Mouse (Mus musculus): ENCODE results near the gene Rheb. TPM values are rescaled to one million over a fixed set of nuclear protein-coding genes. Genes with fewer than 3 reads are reported as not detected.
"Not testable (repeated sequence)": the region's sequence is repeated elsewhere in the genome, so short reads cannot be mapped to it uniquely, and the experiment has no call there.

Rheb gene
- total RNA-seq (2021) = 10 to 100 TPM; 75.8 to 85.5 TPM

DNA sequence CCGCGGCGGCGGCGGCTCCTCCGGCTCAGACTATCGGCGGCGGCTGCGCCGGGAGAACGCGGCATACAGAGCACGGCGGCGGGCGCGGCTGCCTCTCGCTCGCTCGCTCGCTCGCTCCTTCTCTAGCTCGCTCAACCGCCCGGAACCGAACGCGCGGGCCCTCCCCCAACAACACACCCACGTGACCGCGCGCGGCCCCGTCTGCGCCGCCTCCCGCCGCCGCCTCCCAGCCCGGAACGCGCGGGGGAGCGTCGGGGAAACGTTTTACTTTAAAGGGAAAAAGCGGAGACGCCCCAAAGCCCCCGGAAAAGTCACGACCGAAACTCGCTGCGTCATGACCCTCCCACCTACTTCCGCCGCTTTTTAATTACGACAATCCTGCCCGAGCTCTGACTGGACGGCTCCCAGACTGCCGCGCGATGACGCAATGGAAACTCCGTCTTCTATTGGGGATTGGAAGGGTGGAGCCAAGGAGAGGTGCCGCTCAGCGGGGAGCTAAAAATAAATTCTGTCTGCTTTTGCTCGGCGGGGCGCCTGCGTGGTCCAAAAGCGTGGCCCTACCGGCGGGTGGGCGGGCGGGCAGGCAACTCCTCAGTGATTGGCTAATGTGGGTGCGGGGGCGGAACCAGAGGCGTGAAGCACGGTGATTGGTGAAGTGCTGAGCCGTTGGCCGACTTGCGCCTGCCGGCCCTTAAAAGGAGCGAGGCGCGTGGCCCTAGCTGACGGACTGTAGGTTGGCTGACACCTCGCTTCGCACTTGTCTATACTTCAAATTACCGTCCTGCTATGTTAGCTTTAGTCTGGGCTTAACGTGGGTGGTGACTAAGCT, at the start of gene Rheb:
Rheb (minus strand) TSS at position 351 of the 829 bp plus-strand sequence.
- DNase-seq = peak; percentile 97 to 98
- intact Hi-C loops (cut with DNase I) = loop anchor here (1.0 kb wide), 1 partner anchor 66 kb away; no protein-coding TSS in a partner anchor

- no peak for DNase-seq
- intact Hi-C loops (cut with DNase I) = no loop called here
Measured at GRCm38 (mm10) chr5:24889860-24890259, 47.4 kb upstream of the Rheb start.

DNA sequence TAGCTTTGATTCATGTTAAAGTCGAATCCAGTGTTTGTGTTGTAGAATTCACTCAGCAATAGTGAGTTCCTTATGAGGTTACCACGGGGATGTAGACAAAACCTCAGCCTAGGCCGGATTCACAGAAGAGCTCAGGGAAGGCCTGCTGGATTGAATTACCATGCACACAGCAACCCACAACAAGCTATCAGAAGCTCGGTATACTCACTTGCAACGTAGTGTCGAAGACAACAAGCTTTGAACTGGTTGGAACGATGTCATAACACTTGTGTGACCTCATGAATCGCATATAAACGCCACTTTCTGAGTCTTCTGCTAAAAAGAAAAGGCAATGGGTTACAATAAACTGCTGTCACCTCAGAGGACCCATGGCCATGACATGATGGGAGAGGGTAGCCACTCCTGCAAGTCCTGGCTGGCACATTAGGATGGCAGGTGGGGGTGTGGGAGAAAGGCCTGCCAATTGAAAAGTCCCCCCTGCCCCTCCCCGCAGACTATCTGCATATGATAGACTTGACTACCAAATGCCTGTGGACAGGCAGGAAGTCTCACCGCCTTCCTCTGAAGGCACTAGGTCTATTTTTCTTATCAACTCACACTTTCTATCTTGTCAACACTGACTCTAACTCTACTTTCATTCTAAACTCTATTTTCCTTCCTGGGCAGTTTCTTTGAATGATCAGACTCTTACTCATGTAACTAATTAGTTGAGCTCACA, 46.6 kb upstream of the Rheb start:
- no peak for DNase-seq
- intact Hi-C loops (cut with DNase I) = no loop called here

DNA sequence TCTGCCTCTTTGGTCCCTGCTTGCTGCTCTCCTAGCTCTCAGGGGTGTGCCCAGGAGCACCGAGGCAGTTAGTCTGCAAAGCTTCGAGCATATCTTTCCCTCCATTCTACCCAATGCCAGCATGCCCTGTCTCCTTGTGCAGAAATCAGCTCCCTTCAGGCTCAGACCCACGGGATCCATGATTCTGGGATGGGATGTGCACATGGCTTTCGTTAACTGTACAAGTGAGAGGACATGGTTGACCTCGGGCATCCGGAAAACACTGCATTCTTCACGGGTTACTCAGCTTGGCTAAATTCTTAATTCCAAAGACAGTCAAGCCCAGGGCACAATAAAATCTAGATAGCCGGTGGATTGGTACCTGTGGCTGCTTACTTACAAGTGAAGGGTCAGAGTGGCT, 44.8 kb upstream of the Rheb start:
- DNase-seq = no peak
- intact Hi-C loops (cut with DNase I) = no loop called here

DNA sequence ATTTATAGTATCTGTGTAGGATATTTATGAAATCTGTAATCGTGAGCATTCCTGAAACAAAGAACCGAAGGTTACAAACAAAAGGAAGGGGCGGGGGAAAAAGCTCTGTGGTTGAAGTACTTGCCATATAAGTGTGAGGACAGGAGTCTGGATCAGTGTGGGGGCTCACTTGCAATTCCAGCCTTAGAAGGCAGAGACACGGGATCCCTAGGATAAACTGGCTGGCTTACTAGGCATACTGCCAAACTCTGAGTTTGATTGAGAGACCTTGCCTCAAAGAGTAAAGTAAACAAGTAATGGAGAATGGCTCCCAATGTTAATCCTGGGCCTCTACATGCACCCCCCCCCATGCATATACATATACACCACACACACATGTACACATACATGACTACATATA, 36.3 kb upstream of the Rheb start:
- intact Hi-C loops (cut with DNase I) = no loop called here
- DNase-seq = no peak

DNA sequence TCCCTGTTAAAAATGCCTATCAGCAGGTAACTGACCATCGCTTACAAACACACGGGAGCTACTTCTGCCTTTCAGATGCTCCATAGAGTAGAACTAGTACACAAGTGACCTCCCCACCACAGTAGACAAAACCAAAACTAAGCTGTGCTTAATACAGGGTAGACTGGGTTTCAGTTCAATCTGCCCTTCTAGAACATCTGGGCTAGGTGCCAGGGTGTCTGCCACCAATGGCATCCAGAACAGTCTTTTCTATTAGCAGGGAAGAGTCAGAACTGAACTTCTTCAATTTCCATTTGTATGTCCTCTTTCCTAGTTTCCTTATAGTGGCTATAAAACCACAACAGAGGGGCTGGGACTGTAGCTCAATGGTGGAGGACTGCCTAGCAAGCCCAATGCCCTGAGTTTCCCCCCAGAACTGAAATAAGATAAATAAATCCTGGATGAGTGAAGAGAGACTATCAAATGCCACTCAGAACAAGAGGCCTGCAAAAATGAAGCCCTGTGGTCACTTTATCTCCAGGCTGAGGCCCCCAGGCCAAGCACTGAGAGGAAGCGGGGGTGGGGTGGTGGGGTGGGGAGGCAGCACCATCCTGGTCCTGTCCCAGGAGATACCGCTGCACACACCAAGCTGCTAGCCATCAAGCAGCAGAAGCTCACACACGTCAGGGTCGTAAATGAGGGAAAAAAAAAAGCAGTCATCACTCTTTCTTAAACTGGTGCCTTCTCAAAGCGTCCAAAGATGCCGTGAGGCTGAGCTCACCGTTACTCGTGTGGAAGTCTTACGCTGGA, 35.6 kb upstream of the Rheb start:
- DNase-seq = no peak
- intact Hi-C loops (cut with DNase I) = no loop called here

DNA sequence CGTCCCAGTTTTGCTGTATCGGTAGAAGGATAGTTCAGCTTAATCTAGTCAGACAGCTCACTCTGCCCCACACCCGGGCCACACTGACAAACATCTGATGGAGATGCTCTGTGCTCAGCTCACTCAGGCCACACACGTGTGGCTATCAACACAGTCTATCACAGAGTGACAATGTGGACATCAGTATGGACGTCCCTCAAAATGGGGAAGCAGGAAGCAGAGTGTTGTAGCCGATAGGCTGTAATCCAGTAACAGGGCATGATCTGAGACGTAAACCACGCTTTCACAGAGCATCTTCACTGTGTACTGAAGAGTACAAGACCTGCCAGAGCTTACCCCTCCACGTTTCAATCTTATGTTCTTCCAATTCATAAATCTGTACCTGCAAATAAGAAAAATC, 34.2 kb upstream of the Rheb start:
- no peak for DNase-seq
- intact Hi-C loops (cut with DNase I) = no loop called here

DNA sequence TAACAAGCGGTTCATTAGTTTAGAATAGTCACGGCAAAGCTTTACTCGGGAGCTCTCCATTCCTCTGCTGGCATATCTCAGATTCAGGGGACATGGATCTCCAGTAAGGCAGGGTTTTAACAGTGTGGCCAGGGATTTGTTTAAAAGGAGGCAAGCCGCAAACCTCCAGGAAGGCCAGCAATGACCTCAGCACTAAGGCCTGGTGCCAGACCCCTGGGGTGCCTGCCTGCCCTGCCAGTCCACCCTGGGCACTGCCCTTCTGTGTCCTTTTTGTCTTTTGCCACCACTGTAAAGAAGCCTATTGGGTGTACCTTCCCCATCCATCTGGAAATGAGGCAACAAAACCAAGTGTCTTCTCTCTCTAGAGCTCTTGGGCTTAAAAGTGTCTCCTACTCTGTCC, 31.7 kb upstream of the Rheb start:
- intact Hi-C loops (cut with DNase I) = no loop called here
- DNase-seq = no peak

DNA sequence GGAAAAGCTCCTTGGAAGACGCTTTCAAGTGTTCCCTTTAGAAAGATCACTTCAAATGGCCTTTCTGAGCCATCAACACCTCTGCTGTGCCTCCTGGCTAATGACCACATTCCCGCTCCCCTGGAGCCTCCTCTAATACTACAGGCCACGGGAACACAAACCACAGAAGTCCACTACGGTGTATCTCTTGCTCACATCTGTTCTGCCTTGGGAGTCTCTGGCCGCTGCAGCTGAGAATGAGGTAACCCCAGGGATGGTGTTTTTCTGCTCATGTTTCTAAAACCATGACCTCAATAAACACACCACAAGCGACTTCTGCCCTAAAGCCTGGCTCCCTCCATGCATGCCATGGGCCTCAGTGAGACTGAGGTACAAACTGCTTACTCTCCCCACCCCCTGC, 30.8 kb upstream of the Rheb start:
- intact Hi-C loops (cut with DNase I) = no loop called here
- DNase-seq = no peak

- intact Hi-C loops (cut with DNase I) = no loop called here
- no peak for DNase-seq
Measured at GRCm38 (mm10) chr5:24871276-24871675, 28.9 kb upstream of the Rheb start.

GRCm38 (mm10) chr5:24869796-24870289, 27.4 kb upstream of the Rheb start:
- intact Hi-C loops (cut with DNase I) = no loop called here
- no peak for DNase-seq

GRCm38 (mm10) chr5:24863804-24864203, 21.4 kb upstream of the Rheb start:
- no peak for DNase-seq
- intact Hi-C loops (cut with DNase I) = no loop called here

DNA sequence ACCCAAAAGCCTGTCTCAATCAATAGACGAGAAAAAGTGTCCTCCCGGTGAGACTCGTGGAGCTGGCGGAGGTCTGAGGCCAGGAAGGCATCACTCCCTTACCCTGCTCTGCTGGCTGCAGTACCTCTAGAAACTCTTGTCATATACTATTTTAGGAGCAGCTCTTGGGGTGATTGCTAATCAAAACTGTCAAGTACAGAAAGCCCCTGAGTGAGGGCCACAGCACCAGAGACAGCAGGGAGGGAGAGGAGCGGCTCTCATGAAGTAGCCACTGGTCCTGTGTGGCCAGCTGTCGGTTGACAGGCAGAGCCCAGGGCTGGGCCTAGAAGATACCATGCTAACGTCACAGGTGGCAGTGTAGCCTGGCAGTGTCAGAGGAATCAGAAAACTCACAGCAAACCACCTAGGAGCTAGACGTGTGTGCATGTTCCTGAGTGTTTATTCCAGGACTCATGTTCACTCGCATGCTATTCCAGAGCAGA, 19.1 kb upstream of the Rheb start:
- DNase-seq = no peak
- intact Hi-C loops (cut with DNase I) = no loop called here

GRCm38 (mm10) chr5:24860635-24861448, 18.4 kb upstream of the Rheb start:
- peak; percentile 52 to 58 for DNase-seq

GRCm38 (mm10) chr5:24859771-24860540, 17.5 kb upstream of the Rheb start:
- DNase-seq = no peak
- intact Hi-C loops (cut with DNase I) = no loop called here

More at GRCm38 (mm10) chr5:24860635-24861448, 18.4 kb upstream of the Rheb start:
- intact Hi-C loops (cut with DNase I) = no loop called here

- intact Hi-C loops (cut with DNase I) = no loop called here
- no peak for DNase-seq
Measured at GRCm38 (mm10) chr5:24854827-24855600, 12.6 kb upstream of the Rheb start.

GRCm38 (mm10) chr5:24854256-24854655, 11.8 kb upstream of the Rheb start:
- intact Hi-C loops (cut with DNase I) = no loop called here
- DNase-seq = no peak

DNA sequence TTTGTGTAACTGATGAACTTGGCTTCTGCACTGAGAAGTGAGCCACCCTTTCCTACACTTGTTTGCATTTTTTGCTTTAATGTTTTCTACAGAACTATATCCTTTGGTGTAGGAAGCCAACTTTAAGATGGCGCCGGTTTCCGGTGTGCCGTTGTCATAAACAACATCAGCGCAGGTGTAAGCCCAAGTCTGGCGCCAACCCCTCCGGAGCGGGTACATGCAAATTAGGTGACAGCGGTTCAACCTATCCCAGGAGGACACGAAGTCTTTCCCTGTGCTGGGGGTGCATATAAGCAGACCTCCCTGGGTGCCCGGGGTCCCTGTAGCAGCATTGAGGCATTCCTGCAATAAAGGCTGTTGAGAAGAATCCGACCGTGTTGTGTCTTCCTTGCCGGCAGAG, 5.8 kb upstream of the Rheb start:
- DNase-seq; intact Hi-C loops (cut with DNase I): not testable (repeated sequence)

All from heart, postnatal 36 days (tissue).